Comparison of ENCODE assay signal across 10 mouse cellular contexts in genomic region chr3:151298325-151298724, GRCm38 (mm10).
A peak's percentile ranks its signal among the peaks of the same experiment; 100 is the strongest.
DNase-seq lines count a peak whose midpoint lies in the region; ATAC-seq and TF ChIP-seq lines count a peak whose summit lies in the region.
"Had no signal": no experiment of that assay in that cellular context is flagged by ENCODE, and none has a peak within 500 bp of the region (broad histone marks: within the 10 kb centered on the region; RNA-seq: fewer than 3 reads in every experiment).

No protein-coding gene starts in this region.

- no peaks in the 10 kb centered on the region for H3K27me3 ChIP-seq in cerebellum, adult 2 months (ENCODE audit: control insufficient read depth, insufficient read depth, low read length)
- H3K27me3 ChIP-seq: embryonic facial prominence, embryonic 15.5 days; hindbrain, embryonic 15.5 days; limb, embryonic 13.5 days had no signal

- peak; percentile 6 to 14 for DNase-seq in lung, adult 18-20 months
- DNase-seq in lung, adult 2 months = no peak
- peak; percentile 46 to 75 for DNase-seq in cerebellum, adult 2 months
- peak; percentile 76 for DNase-seq in kidney, adult 9 months
- no peak for DNase-seq in layer of hippocampus, adult 2 months (ENCODE audit: low spot score in 2 of 2)
- no peak for DNase-seq in right cerebral cortex, adult 2 months (ENCODE audit: low spot score in 2 of 2)

- WGBS in lung, adult 2 months = 32% methylated on average over 2 of the region's 2 CpGs
- WGBS in cerebellum, adult 2 months = 26% methylated on average over 2 of the region's 2 CpGs

- ATAC-seq in activated CD4-positive, CD25-positive, alpha-beta regulatory T cell, adult 4 months = no peak

- no peak for TF ChIP-seq CTCF in lung, adult 2 months (IDR thresholded peaks at IDR 0.05; ENCODE audit: insufficient read depth, low read length)
- TF ChIP-seq CTCF in cerebellum, adult 2 months (IDR thresholded peaks at IDR 0.05; ENCODE audit: borderline replicate concordance, insufficient read depth, low read depth, low read length) = no peak
- TF ChIP-seq CTCF in layer of hippocampus, adult 2 months (conservative IDR thresholded peaks at IDR 0.05) = no peak

- no peak overlapping the region for H3K4me3 ChIP-seq in lung, adult 2 months (replicated peaks; ENCODE audit: extremely low read depth, low read depth, low read length)
- no peak overlapping the region for H3K4me3 ChIP-seq in cerebellum, adult 2 months (replicated peaks; ENCODE audit: insufficient read depth, low read depth, low read length)
- no peak overlapping the region for H3K4me3 ChIP-seq in layer of hippocampus, adult 2 months
- H3K4me3 ChIP-seq: embryonic facial prominence, embryonic 15.5 days; hindbrain, embryonic 15.5 days; limb, embryonic 13.5 days had no signal

- H3K27ac ChIP-seq in cerebellum, adult 2 months (ENCODE audit: insufficient read depth, low read length) = no peak overlapping the region
- no peak overlapping the region for H3K27ac ChIP-seq in layer of hippocampus, adult 2 months
- H3K27ac ChIP-seq: embryonic facial prominence, embryonic 15.5 days; hindbrain, embryonic 15.5 days; limb, embryonic 13.5 days had no signal

- TF ChIP-seq POLR2A in lung, adult 2 months (IDR thresholded peaks at IDR 0.05; ENCODE audit: borderline replicate concordance, extremely low read depth, low read depth, low read length) = no peak
- no peak for TF ChIP-seq POLR2A in cerebellum, adult 2 months (IDR thresholded peaks at IDR 0.05; ENCODE audit: borderline replicate concordance, insufficient read depth, low read length)

- 0 out of 2 replicates have a peak, but pooled peaks cover 2% of the 10 kb centered on the region for H3K4me1 ChIP-seq in lung, adult 2 months (ENCODE audit: control insufficient read depth, insufficient read depth, low read length)
- peaks cover 12% of the 10 kb centered on the region; the same call in 1 of the 2 replicates for H3K4me1 ChIP-seq in cerebellum, adult 2 months (ENCODE audit: control insufficient read depth, insufficient read depth, low read length)
- H3K4me1 ChIP-seq: embryonic facial prominence, embryonic 15.5 days; limb, embryonic 13.5 days had no signal

Comparison
In these comparisons a context has a peak if more than half of its experiments do, and no peak if none do; other contexts are left out.
1. DNase-seq: peak in lung, adult 18-20 months (2 of 2), cerebellum, adult 2 months (2 of 2) and kidney, adult 9 months (single experiment); none in lung, adult 2 months (single experiment), layer of hippocampus, adult 2 months (0 of 2) and right cerebral cortex, adult 2 months (0 of 2).